Mouse (Mus musculus) right cerebral cortex, postnatal 4 days (tissue): ENCODE results near the gene Zfp827.

Experiments used
- DNase-seq: peaks from one replicate; pipeline ENCODE4 v3.0.0-alpha.2; 2022

Zfp827 gene

DNA sequence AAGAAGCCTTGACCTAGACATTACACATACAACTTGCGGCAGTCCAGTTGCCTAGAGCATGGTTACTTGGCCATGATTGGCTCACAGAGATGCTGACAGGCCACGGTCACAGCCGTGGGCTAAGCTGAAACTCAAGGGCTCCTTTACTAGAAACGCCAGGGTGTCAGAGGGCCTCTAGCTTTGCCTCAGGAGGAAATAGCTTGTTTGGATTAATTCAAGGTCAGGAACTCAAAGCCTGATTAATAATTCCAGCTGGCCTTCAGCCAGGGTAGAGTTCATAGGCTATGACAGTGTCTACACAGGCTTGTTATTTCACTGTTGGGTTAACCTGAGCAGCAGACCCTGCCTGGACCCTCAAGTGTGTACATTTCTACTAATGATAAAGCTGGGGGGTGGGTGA, 132.1 kb downstream of the Zfp827 start:
- no peak for DNase-seq

DNA sequence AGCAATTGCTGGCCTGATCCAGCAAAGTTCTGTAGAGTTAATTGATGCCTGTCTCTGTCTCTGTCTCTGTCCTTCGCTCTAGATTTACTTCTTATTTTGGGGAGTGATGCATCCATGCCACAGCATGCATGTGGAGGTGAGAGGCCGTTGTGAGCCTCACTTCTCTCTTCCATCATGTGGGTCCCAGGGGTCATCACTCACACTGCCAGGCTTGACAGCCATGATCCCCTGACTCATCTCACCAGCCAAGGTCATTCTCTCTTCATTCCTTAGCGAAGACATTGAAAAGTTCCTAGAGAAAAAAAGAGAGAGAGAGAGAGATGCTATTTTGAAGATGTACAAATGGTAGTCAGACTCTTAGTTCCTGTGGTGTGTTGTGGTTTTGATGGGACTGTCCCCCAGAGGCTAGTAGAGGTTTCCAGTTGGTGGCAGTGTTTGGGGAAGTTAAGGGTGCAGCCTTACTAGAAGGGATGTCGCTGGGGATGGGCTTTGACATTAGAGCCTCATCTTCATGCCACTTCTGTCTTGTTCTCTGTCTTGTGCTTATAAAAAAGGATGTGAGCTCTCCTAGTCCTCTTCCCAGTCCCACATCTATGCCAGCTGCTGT, 133.0 kb downstream of the Zfp827 start:
- DNase-seq, result no peak

DNA sequence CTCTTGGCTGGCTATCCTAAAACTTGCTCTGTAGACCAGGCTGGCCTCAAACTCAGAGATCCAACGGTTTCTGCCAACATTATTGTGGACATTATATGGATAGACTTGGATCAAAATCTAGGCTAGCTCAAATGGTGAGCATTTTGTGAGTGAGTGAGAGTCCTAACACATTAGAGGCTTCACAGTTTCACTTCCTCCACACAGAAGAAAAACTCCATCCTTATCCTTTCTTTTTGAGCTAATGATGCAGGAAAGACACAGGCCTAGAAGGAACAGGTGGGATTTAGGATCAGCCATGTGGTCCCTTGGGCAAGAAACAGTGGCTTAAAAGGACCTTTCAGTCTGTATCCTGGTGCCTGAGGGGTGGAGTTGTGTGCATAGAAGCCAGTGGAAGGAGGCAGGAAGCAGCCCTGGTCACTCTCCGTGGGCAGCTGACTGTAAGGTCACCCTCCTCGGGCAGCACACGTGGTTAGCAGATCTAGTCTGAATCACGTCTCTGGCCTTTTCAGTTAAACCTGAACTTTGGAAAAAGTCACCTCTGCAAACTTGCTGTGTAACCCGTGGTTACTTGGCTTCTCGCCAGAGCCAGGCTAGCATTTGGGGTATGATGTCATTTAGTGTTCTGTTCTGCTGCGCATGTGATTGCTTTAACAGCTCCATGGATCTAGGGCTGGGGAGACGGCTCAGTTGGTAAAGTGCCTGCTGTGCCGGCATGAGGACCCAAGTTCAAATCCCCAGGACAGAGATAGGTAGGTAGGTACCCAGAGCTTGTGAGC, 134.5 kb downstream of the Zfp827 start:
- DNase-seq, result peak; percentile 61

DNA sequence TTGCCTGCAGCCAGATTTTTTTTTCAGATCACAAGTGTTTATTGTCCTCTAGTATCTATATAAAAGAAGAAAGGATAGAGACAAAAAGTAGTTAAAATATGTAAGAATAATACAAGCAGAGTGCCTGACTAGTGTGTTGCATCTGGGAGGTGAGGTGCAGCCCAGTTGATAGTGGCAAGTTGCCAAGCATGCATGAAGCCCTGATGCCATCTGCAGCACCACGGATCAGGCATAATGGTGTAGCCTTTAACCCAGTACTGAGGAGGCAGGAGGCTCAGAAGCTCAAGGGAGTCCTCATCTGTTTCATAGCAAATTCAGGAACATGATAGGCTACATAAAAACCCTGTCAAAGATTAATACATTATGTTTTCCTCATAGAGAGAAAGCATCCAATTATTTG, 136.1 kb downstream of the Zfp827 start:
- DNase-seq, result no peak

DNA sequence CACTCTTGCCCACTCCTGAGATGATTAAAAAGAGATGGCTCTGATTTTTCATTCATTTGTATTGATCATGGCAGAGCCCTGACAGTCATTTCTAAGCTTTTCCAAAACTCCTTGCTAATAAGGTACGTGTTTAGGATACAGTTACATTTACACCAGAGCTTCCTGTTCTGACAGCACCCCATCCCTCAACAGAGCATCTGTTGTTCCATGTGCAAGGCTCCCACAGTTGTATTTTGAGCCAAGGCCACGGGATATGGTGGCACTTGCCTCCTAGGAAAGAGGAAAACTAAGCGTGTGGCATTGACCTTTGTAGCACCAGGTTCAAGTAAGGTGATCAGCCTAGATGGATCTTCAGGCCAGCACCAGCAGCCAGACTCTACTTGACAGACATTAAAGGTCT, 137.0 kb downstream of the Zfp827 start:
- no peak for DNase-seq

DNA sequence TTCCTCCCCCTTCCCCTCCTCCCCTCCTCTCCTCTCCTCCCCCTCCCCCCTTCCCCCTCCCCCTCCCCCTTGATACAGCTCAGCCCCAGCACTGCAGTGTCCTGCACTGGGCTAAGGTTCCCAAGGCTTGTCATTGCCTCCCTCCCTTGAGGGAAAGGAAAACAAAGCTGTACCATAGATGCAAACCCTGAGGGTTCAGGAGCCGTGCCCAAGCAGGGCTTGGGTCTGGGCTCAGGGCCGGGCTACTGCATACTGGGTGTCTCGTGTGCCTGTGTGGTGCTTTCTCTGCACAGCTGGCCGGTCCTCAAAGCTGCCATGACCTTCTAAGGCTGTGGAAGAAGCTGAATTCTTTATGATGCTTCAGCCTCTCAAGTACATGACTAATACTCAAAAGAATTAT, 145.4 kb downstream of the Zfp827 start:
- no peak for DNase-seq

DNA sequence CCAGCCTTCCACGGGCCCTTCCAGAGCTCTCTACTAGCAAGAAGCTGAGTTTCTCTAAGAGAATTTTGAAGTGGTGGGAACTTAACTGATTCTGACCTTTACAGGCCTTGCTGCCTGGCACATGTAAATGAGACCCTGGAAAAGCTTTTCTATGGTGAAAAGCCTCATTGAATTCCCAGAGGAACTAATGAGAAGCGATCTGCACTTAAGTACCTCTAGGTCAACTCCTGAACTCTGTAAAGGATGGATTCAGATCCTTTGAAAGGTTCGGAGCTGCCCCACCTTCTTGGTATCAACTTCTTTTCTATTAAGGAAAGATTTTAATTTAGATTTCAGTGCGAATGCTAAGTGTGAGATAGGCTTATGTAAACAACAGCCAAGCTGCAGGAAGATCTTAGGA, 147.8 kb downstream of the Zfp827 start:
- DNase-seq, result no peak

DNA sequence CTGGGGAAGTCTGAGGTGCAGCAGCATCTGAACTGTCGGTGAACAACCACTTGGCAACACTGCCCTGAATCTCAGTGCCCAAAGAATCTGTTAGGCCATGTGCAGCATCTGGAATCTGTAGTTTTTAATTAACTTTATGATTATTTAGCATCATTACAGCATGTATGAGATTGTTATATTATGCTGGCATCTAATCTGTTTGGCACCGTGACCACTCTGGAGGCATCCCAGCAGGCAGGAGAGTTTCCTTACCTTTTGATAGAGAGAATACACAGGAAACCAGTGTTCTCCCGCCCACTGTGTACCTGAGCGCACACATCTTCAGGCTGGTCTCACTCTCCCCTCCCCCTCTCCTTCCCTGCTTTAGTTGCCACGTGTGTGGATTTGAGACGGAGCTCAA, 151.4 kb downstream of the Zfp827 start:
- no peak for DNase-seq

DNA sequence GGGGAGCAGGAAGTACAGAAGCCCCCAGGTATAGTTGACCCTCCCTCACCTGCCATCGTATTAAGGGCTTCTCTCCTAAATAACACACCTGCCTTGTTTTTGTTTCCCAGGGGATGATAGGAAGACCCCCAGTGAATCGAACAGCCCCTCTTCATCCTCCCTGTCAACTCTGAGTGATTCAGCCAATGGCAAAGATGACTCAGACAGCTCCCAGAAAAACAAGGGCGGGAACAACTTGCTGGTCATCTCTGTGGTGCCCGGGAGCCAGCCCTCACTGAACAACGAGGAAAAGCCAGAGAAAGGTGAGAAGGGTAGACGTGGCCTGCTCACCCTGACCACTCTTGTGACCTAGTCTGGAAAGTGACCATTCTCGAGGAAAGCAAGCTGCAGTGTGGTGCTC, 157.3 kb downstream of the Zfp827 start:
- no peak for DNase-seq

DNA sequence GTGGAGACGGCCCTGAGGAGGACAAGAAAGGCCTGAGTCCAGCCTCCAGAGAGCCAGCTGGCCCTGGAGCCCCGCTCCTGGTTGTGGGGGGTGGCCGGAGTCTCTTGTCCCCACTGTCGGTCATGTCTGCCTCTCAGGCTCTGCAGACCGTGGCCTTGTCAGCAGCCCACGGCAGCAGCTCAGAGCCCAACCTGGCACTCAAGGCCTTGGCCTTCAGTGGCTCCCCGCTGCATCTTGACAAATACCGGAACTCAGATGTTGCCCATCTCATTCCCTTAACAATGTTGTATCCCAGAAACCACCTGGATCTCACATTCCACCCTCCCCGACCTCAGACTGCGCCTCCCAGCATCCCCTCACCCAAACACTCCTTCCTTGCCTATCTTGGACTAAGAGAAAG, 161.8 kb downstream of the Zfp827 start:
- DNase-seq, result no peak

DNA sequence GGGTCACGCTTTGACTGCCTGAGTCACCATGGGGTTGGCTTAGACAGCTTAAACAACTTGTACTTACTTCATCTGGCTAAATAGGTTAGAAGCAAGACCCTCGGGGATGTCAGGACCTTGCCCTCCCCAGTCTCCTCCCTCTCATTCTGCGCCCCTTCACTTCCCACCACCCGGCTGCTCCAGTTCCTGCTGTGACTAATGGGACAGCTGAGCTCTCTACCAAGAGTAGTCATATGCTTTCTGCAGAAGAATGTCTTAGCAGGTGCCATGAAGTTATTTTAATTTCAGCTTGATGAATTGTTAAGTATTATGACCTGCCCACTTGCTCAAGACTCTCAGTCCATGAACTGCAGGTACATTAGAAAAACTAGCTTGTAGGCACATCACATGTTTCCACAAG, 168.2 kb downstream of the Zfp827 start:
- DNase-seq, result no peak

DNA sequence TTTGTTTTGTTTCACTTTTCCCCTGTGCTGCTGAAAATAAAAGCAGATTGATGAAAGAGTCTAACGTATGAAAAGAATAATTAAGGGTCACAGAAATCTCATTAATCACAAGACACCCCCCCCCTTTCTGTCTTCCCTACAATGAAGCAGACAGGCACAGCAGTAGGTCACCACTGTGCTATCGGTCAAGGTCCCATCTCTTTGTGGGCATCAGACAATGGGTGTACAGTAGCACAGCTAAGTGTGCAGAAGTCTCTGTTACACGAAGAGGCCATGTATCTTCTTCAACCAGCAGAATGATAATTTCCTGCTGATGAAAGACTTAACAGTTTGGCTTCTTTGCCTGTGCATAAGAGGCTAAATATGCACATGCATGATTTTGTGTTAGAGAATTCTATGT, 170.4 kb downstream of the Zfp827 start:
- no peak for DNase-seq

DNA sequence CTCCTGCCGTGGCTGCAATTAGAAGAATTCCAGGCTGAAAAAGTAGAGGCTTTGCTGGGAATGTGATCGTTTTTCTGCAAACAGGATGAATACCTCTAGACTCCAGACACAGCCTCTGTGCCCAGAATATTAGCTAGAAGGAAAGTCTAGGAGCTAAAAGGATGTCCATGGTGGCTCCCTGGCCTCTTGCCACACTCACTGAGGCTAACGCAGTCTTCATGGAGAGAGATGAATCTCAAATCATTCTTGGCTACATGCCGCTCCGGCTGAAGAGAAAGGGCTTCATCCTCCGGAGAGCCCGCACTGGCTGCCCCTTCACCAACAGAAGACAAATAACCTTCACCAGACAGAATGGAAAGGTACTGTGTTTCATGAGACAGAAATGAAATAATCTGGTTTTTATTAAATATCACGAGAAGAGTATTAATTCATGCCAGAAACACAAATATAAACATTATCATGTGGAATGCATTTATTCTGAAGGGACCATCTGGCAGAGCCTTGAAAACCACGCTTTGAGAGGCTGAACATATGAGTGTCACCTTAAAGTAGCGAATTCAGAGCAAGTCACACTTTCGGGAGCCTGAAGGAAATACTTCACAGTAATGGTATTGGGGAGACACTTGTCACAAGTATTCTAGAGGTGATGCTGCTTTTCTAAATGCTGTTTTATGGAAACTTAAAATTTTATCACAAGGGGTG, 173.4 kb downstream of the Zfp827 start:
- peak; percentile 28 for DNase-seq

DNA sequence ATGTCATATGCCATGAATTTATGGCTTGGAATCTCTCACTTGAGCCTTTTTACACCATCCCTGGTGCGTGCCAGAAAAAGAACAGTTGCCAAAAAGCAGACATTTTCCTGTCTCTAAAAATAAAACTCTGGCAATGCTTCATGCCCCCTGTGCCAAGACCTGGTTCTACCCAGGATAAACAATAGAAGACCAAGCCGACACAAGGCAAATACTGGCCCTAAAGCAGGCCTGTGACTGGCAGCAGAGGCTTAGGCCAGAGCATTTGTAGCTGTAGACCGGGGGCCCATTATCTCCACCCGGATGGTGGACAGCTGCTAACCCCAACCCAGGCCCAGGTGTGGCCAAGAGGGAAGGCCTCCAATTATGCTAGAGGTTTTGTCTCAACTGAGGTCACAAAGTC, 178.7 kb downstream of the Zfp827 start:
- DNase-seq, result no peak

DNA sequence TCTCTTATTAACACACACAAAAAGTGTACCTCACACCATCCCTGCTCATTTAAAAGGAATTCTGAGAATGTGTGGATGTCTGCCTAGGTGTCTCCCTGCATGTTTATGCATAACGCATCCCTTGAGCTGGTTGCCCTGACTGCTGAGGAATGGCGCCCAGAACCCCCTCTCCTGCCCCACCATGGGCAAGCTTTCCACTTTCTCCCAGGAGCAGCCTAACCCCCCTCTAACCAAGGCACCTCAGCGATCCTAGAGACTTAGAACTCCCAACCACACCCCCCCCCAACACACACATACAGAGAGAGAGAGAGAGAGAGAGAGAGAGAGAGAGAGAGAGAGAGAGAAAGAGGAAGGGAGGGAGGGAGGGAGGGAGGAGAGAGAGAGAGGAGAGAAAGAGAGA, 179.9 kb downstream of the Zfp827 start:
- no peak for DNase-seq

DNA sequence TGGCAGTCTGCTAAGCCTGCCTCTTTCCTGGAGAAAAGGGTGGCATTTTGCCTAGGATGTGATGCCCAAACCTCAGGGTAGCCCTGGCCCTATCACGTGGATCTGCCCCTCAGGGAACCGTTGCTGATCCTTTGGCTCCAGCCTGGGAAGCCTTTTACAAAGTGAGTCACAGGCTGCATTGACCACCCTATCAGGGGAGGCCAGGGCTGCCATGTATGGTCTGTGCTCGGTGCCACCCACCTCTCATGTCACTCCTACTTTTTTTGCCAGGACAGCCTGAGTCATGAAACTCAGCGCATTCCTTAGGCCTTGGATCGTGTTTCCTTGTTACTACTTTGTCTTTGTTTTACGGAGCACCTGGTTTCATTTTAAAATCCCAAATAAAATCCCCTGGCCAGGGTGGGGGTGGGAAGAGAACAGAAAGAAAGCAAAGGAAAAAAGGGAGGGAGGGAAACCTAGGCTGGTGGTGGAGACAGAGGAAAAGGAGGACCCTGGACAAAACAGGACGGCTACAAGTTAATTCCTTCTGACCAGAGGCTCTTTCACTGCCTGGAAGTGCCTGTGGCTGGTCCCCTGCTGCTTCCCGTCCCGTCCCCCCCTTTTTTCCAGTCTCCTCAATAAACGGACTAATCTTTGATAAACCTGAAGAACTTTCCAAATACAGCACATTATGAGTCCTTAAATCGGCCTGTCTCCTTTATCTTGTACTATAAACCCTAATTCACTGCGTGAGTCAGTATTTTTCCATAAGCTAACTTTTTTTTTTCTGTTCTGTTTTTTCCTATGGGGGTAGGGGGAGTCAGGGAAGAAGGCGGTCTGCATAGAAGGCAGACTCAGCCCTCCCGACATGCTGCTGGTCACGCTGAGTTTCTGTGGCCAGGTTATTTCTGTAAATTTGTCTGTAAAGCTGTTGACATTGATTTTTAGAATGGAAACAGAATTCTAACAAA, 180.7 kb downstream of the Zfp827 start:
- no peak for DNase-seq

DNA sequence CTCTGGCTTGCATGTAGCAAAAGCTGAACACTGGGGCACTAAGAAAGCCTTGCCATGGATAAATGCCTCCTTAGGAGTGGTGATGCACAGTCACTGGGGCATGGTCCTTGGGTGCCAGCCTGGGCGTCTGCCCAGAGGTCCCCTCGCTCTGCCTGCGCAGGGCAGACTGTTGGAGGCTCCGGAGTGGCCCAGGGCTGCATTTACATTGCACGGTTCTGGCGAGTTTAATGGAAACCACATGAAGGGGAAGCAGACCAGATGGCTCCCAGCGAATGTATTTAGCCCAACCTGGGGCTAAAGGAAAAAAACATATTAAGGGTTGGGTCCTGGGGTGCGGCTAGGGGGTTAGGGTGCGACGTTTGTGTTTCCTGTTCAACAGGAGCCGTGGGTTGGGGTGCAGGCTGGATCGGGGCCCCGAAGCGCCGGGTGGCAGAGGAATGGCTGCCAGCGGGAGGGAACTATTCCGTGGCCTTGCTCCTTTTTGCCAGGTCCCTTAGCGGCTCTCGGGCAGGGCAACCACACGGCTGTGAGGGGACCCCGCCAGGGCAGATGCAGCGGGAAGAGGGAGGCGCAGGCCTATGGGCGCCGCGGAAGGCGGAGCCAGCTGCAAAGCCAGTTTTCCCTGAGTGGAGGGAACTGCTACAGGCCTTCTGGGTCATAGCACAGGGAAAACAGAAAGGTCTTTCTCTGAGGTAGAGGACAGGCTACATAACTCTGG, 181.6 kb downstream of the Zfp827 start:
- peak; percentile 31 for DNase-seq

DNA sequence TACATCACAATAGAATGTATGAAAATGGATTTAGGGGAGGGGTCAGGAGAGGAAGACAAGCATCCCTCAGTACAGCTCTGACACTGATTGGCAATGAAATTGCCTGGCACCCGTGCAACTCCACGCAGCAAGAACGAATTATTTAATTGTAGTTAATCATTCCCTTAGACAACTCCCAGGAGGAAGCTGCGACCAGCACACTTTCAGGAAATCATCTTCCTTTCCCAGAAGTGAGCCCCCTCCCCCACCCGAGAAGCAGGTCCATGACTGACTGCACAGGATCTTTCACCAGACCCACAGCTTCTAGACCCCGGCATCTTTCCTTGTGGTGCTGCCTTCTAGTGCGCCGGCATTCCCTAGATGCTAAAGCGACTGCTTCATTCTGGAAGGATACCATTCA, 183.4 kb downstream of the Zfp827 start:
- no peak for DNase-seq

DNA sequence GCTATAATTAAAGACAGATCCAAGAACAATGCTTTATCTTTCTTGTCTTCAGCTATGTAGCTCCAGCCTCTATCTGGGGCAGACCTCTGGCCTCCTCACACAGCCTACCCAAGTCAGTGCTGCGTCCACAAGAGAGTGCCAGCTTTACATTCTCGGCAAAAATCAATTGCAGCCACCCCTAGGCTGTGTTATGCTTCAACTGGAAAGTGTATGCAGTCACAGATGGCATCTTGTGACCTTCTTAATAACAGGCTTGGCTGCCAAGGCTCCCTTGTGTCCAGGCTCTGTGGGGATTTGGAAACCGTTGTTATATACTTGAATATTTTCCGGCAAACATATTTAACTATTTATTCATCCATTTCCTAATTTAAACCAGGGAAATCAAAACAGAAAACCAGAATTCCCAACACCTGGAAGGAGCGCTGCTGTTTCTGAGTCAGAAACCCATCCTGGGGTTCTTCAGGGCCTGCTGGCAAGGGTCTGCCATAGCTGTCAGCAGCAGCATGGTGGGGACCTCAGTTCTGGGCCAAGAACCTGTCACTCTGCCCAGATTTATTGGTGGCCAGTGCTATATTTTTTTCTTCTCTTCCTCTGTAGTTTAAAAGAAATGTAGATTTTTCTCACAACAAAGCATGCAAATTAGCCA, 194.0 kb downstream of the Zfp827 start:
- no peak for DNase-seq

DNA sequence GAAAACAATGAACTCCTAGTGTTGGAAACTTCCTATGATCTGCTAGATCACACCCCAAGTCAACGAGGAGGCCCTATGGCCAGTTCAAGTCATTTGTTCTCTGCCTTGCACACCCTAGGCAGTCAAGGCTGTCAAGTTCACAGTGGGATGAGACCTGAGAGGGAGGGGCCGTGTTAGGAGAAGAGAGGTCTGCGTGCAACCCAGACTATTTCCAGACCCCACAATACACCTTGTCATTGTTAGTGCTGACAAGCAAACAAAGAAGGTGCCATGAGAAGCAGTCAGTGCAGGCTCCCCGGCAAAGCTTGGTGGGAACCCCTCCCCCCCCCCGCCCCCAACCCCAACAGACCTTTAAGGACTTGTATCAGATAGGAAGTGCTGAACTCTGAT, 194.5 kb downstream of the Zfp827 start:
- DNase-seq, result no peak

DNA sequence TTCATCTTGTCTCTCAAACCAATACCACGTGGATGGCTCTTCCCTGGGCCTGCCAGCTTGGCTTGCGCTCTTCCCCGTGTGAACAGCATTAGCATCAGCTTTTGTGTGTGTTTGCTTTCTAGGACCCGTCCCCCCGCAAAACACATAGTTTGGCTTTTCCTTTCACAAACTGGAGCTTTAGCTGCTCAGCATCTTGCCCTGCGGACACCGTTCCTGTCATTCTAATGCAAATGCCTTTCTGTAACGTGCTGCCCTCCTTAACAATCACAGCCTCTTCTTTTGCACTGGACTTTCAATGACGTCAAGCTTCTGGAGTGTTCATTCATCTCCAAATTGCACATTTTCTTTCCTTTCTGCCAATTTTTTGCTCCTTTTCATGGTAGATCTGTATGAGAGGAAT, 196.1 kb downstream of the Zfp827 start:
- no peak for DNase-seq

DNA sequence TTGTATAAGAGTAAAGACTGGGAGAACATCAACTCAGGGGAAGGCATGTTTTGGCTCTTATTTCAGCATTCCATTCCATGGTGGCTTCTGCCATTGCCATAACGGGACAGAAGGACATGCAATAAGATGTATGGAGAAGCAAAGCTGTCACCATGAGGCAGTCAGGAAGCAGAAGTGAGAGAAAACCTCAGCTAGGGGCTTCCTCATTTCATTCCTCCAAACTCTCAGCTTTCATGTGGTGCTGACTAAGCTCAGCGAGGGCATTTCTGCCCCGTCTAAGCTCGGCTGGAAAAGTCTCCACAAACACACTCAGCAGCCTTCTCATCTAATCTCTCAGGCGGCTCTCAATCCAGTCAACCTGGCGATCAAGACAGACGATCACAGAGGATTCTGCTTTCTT, 197.3 kb downstream of the Zfp827 start:
- DNase-seq, result no peak
